Mouse (Mus musculus): Measurements from ENCODE around the gene Dapk1.

Gene Dapk1

DNA sequence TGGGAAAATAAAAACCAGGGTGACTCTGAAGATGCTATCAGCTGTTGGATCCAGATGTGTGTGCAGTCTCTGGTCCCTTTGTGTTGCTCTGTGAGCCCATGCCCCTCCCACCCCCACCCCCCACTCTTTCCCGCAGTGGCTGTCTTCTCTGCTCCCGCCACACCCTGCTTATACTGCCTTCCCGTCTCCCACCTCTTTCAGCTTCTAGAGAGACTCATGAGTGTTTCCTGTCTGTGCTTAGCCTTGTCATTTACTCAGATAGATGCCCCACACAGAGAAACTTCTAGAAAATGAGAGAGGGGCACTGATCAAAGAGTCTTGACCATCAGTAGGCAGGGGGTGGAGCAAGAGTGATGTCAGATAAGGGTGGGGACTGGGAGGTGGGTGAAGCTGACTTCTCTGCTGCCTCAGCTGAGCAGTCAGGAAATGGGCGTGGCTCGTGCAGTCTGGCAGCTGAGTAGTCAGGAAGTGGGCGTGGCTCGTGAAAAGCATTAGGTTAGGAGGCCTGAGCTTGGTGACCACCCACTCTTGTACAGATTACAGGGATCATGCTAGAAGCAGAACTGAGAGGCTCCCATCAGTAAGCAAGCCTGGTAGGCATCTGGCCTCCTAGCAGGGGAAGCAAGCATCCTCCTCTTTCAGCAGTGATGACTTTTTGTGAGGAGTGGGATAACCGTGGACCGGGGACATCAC lies 136.0 kb downstream of the Dapk1 start:
- ATAC-seq (ENCODE audit: low TSS enrichment), result 0 out of 2 replicates have a peak, but pooled peaks have one; percentile 5

DNA sequence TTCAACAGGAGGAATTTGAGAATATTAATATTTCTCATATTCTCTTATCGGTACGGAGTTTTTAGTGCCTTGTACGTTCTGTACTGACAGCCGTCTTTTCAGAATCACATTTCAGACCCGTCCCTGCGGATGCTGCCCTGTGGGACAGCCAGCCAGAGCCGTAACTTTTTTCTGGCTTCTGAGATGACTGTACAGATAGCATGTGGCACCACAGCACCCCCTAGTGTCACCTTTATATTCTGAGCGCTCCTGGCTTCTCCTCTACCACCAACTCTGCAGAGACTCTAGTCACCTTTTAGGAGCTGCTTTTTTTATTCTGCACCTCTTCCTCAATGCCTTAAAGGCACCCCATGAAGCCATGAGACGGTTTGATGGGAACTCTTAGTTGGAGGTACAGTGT lies 136.7 kb downstream of the Dapk1 start:
- ATAC-seq (ENCODE audit: low TSS enrichment), result peak; percentile 69

DNA sequence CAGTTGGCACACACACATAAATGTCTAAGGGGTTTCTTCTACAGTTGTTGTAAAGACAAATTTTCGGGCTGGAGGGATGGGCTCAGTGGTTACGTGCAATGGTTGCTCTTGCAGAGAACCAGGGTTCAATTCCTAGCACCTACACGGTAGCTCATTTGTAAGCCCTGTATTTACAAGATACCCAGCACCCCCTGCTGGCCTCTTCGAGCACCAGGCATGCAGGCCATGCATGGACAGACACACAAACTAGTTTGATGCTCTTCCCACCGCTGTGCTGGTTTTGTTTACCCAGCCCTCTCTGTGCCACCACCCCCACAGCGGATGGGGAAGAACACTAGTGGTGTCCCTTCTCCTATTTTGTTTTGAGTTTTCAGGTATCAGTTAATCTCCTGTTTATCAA lies 138.5 kb downstream of the Dapk1 start:
- no peak for ATAC-seq (ENCODE audit: low TSS enrichment)

DNA sequence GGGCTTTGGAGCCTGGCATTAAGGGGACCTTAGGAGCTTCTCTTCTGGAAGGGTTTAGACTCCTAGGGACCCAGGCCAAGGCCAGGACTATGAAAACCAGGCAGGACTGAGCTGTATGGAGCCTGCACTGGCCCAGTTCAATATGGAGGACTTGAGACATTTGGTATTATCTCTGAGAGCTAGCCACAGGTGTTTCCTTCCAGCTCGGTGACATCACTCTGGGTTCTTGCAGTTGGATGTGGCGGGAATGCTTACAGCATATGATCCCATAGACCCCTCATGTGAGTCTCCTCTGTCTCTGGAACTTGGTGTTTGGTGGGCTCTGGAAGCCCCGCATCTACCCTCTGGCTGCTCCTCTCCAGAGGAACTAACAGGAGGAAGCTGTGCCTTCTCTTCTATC lies 140.9 kb downstream of the Dapk1 start:
- ATAC-seq (ENCODE audit: low TSS enrichment), result no peak

DNA sequence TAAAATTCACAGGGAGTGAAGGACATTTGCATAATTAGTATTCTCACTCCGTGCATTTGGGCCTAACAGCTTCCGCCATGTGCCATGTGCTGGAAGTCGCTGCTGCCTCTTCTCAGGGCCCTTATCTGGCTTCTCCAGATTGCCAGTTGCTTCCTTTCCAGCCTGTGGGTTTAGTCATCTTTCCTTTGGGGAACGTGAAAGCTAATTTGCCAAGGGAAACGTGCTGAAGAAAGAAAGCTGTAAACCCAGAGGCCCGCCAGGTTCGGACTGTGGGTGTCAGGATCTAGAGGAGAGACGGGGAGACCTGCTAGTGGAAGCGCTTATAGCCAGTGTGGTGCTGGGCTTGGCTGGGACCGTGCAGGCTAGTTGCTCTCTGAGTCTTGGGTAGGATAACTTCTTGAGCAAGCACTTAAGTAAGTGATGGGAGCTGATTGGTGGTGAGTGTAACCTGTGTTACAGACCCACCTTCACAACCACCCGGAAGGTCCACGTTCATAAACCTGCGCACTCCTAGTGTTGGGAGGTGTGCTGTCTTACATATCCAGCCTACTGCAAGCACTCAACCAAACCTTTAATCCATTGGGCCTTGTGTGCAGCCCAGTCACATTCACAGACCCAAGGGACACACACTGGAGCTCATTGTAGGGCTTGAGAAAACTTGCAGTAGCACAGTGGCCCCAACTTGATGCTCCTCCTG lies 141.8 kb downstream of the Dapk1 start:
- ATAC-seq (ENCODE audit: low TSS enrichment), result peak; percentile 66

DNA sequence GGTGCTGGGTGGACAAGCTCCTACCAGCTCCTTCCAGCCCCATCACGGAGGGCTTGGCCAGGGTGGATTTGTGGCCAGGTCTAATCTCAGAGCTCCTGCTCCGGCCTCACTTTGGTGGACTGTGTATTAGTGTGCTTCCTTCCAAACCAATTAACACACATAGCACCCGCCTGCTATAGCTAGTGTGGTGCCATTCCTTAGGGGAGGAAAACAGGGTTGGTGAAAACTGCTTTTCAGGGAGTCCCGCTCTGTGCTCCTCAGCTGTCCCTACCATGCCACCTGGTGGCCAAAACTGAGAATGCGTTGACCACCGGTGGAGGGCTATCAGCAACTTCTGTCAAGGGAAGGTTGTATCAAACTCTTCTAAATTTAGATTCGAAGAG lies 142.3 kb downstream of the Dapk1 start:
- peak; percentile 58 for ATAC-seq (ENCODE audit: low TSS enrichment)

DNA sequence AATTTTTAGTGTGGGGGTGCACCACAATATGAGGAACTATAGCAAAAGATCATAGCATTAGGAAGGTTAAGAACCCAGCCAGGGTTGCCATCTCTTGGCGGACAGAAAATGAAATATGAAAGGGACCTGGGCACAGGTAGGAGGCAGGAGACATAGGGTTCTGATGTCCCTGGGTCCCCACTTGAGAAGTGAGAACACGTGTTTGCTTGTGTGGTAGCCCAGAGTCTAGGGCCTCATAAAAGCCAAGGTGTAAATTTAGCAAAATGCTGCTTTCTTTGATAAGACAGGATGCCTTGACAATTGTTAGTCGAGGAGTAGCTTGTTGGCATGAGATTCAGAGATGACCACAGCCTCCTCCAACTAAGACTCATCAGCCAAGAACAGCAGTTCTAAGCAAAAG lies 143.0 kb downstream of the Dapk1 start:
- no peak for ATAC-seq (ENCODE audit: low TSS enrichment)

DNA sequence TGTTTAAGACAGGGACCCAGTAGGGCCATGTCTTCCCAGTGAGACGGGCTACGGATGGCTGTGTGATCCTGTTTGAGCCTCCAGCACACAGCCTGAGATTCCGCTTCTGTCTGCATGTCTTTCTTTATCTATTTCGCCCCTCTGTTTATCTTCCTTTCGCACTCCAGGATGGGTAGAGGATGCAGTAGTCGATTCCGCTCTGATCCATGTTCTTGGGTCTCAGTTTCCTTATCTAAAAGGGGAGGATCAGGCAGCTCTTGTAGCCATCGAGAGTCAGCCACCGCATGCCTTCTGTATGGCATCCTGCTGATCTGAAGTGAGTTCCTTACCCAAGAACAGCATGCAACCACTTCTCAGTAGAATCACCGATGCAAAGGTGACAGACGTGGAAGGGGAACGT lies 143.6 kb downstream of the Dapk1 start:
- ATAC-seq (ENCODE audit: low TSS enrichment), result no peak

DNA sequence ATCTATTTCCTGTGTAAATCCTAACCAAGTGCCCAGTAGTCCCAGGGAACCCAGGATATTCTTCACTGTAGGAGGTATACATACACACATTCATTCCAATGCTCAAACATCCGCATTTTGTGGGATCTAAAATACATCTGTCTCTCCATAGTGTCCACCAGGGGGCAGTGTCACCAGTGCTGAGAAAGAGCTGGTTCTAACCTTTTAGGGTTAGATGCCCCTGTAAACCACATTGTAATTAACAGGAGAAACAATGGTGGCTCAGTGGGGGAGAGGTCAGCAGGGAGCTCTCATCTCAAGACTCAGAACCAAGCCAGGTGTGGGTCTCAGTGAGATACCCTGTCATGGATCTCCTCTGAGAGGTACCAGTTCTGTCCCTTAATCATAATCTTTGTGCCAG lies 144.5 kb downstream of the Dapk1 start:
- no peak for ATAC-seq (ENCODE audit: low TSS enrichment)

DNA sequence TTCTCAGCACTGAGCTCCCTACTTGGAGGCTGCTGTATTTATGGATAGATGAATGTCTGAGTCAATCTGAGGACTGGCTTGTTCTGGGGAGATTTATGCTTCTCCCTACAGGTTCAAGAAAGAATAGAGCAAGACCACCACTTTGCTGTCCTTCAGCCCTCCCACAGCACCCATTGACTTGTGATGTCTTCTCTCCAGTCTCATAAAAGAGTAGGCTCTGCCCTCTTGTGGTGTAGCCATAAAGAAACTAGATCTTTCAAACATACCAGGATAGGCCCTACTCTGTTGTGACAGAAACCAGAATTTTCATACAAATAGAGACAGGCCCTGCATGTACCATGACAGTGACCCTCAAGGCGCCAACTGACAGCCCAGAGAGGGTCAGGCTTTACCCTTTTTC lies 145.5 kb downstream of the Dapk1 start:
- no peak for ATAC-seq (ENCODE audit: low TSS enrichment)

DNA sequence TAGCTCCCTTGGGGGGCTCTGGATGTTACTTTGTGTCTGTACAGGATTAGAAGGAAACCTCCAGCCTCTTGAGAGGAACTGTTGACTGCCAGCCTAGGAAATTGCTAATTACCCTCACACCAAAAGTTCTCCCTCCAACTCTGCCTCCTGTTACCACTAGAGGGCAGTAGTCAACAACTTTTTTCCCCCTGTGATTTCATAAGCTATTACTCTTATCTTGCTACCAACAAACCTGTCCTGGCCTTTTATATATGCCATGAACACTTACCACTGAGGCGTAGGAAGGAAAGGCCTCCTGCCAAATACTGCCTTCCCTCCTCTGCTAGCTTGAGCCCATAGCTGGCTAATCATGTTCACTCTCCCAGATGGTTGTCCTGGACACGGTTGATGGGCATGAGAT lies 146.8 kb downstream of the Dapk1 start:
- ATAC-seq (ENCODE audit: low TSS enrichment), result no peak

DNA sequence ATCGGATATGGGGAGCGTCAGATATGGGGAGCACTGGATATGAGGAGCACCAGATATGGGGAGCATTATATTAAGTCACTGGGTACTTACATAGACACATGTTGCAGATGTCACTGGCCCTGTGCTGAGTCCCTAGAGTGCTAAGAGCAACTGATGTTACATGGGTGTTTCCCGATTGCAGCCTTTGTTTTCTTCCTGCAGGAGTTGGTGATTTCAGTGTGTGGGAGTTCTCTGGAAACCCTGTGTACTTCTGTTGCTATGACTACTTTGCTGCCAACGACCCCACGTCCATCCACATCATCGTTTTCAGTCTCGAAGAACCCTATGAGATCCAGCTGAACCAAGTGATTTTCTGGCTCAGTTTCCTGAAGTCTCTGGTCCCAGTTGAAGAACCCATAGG lies 149.2 kb downstream of the Dapk1 start:
- 0 out of 2 replicates have a peak, but pooled peaks have one; percentile 14 for ATAC-seq (ENCODE audit: low TSS enrichment)

DNA sequence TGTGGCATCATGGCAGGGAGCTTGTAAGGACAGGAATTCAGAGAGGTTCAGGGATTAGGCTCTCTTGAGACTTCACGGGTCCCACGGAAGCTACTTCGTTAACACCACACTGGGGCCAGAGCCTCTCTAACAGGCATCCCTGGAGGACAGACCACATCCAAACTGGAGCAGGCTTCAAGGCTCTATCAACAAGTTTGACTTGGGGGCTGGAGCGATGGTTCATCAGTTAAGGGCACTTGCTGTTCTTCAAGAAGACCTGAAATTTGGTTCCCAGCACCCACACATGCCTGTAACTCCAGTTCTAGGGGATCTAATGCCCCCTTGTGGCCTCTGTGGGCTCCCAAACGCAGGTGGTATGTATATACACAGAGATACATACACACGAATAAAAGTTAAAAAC lies 151.5 kb downstream of the Dapk1 start:
- no peak for ATAC-seq (ENCODE audit: low TSS enrichment)

DNA sequence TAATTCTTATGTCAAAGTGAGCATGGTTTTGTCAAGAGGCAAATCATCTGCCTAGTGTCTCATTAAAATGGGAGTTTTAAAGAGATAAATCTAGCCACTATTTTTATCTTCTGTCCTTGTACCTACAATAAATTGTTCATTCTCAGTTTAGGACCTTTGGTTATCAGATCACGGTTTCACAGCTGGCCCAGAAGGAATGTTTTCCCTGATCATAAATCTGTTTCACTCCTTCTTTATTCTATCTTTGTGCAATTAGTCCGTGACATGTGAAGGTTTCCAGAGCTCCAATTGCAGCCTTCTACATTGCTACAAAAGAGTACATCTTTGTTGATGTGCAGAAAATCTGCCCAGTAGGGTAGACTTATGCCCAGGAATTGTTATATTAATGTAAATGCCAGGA lies 153.5 kb downstream of the Dapk1 start:
- no peak for ATAC-seq (ENCODE audit: low TSS enrichment)

DNA sequence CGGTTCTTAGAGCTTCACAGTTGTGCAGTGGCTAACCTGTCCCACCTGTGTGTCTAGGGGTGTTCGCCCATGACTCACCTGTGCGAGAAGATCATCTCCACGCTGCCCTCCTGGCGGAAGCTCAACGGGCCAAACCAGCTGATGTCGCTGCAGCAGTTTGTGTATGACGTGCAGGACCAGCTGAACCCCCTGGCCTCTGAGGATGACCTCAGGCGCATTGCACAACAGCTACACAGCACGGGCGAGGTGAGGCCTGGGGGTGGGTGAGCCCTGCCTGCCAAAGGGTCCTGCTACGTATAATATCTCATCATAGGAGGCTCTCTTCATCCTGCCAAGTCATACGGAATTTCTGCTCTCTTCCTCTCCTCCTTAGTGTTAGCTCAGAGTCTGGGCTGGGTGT lies 155.5 kb downstream of the Dapk1 start:
- ATAC-seq (ENCODE audit: low TSS enrichment), result no peak

DNA sequence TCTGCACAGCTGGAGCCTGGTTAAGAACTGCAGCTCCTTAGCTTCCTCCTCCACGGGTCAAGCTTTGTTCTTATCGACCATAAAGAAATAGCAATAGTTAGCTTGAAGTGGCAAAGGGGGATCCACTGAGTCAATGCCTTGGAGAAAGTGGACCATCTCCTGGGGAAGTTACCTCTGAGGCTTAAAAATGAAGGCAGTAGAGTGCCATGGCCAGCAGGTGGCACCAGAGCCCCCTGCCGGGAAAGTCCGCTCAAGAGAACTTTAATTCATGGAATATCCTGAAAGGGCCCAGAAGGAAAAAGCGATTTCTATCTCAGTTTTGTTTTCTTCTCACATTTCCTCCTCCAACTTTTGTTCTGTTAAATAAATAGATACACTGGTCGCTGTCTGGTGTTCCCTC lies 157.4 kb downstream of the Dapk1 start:
- peak; percentile 72 for ATAC-seq (ENCODE audit: low TSS enrichment)

DNA sequence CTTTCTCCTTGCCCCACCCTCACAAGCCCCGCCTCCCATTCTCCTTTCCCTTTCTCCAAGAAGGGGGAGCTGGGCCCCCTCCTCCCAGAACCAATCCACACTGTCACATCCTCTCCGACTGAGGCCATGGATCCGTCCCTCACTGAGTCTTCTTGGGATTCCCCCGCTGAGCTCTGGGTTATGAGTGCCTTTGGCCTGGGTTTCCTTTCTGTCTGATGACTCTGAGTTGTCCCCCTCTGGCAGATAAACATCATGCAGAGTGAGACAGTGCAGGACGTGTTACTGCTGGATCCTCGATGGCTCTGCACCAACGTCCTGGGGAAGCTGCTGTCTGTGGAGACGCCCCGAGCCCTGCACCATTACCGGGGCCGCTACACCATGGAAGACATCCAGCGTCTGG lies 158.6 kb downstream of the Dapk1 start:
- ATAC-seq (ENCODE audit: low TSS enrichment), result no peak

DNA sequence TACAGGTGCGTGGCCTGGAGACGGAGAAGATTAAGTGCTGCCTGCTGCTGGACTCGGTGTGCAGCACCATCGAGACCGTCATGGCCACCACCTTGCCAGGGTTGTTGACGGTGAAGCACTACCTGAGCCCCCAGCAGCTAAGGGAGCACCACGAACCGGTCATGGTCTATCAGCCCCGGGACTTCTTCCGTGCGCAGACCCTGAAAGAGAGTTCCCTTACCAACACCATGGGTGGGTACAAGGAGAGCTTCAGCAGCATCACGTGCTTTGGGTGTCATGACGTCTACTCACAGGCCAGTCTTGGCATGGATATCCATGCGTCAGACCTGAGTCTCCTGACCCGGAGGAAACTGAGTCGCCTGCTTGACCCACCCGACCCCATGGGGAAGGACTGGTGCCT lies 159.4 kb downstream of the Dapk1 start:
- no peak for ATAC-seq (ENCODE audit: low TSS enrichment)

DNA sequence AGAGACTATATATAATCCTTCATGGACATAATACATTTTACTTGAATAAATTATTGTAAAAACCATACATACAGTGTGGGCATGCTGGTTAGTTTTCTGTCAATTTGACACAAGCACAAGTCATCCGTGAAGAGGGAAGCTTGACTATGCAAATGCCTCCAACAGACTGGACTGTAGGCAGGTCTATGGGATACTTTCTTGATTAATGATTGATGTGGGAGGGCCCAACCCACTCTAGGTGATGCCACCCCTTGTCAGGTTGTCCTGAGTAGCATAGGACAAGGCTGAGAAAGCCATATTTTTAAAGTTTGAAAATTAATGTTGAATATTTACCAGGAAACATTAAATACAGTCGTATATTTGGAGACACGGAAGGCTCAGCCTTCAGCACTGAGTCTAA lies 178.8 kb downstream of the Dapk1 start:
- ATAC-seq (ENCODE audit: low TSS enrichment), result no peak

DNA sequence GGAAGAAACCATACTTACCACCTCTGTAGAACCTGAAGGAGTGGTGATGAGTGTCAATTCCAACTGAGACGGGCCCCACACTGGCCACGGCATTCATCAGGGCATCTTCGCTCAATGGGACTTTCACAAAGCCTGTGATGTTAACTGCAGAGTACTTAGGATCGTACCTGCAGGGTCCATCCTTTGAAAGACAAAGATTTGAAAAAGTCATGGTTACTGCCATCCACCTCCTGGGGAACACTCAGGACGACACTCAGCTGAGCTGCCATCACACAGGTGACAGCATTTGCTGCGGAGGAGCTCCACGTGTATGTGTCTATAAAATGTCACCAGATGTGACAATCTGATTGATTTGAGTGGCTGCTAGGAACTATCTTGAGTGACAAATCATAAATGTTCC lies 181.6 kb downstream of the Dapk1 start:
- ATAC-seq (ENCODE audit: low TSS enrichment), result no peak

DNA sequence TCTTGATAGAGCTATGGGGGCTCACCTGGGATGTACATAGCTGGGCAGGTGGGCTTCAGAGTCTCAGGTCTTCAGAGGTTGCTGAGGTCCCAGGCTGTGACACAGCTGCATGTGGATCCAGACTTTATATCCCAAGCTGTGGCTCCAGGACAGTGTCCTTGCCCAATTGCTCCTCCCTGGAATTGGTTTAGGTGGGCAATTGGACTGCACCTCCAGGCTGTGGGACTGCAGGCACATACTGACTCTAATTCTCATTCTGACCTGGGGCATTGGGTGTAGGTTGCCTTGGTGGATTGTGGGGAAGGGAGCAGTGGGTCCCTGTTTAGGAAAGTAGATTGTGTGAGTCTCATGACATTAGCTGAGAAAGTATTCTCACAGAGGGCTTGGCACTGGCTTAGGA lies 184.5 kb downstream of the Dapk1 start, which contains the start of gene BC051665:
TSS of gene BC051665 (minus strand) at position 101 of the 400 bp plus-strand sequence.
- ATAC-seq (ENCODE audit: low TSS enrichment), result no peak

DNA sequence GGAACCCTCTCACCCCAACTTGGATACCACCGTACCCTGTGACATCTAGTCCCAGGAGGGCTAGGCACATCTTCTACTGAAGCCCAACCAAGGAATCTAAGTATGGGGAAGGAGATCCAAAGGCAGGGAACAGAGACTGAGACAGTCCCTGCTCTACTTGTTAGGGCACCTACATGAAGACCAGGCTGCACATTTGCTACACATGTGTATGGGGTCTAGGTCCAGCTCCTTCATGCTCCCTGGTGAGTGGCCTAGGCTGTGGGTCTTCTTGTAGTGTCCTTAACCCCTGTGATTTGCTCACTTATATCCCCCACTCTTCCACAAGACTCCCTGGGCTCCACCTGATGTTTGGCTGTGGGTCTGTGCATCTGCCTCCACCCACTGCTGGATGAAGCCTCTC lies 187.7 kb downstream of the Dapk1 start:
- ATAC-seq (ENCODE audit: low TSS enrichment), result no peak

DNA sequence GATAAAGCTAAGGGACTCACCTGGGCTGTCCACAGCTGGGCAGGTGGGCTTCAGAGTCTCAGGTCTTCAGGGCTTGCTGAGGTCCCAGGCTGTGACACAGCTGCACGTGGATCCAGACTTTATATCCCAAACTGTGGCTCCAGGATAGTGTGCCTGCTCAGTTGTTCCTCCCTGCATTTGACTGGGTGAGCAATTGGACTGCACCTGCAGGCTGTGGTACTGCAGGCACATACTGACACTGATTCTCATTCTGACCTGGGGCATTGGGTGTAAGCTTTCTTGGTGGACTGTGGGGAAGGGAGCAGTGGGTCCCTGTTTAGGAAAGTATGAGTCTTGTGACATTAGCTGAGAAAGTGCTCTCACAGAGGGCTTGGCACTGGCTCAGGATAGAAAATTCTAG lies 201.0 kb downstream of the Dapk1 start, which contains the start of gene Ctsll3:
TSS of gene Ctsll3 (minus strand) at position 101 of the 400 bp plus-strand sequence.
- ATAC-seq (ENCODE audit: low TSS enrichment), result no peak

DNA sequence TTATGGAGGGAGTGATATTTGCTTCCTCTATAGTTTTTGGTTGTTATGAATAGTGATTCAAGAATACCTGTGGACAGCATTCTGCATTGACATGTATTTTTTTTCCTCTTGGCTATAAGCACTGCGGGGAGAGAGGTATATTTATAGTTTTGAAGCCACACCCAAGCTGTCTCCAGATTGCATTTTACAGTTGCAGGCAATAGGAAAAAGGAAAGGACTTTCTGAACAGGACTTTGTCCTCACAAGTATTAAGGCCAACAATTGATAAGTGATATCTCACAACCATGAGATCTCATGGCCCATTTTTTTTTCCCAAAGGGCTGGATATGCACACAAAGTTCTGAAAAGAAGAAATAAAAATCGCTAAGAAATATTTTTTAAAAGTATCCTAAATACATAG lies 207.9 kb downstream of the Dapk1 start:
- no peak for ATAC-seq (ENCODE audit: low TSS enrichment)
